Mouse (Mus musculus) stomach, postnatal 0 days (tissue): ENCODE data around the gene Thbs3. TPM values are rescaled to one million over a fixed set of nuclear protein-coding genes. Genes with fewer than 3 reads are reported as not detected.

Source experiments
- ATAC-seq: fragments of 200-750 bp; cut with Nextera tagmentation; 2 replicates; pipeline ENCODE4 v1.8.0; 2017; ENCODE audit not compliant: low FRiP score, low TSS enrichment
- DNase-seq: peaks from one replicate; pipeline ENCODE4 v3.0.0-alpha.2; 2016; ENCODE audit warnings: low spot score
- H3K27ac ChIP-seq: fragments of 300-500 bp; sonication (generic); replicated peaks from 2 replicates; pipeline ENCODE4 v1.5.1; 2014; ENCODE audit warnings: mild to moderate bottlenecking, control low read depth
- H3K27me3 ChIP-seq: fragments of 300-500 bp; sonication (generic); 2 replicates; pipeline ENCODE4 v1.6.1; 2014; ENCODE audit warnings: low read length; ENCODE audit not compliant: control insufficient read depth, insufficient read depth
- H3K36me3 ChIP-seq: fragments of 300-500 bp; sonication (generic); 2 replicates; pipeline ENCODE4 v1.6.1; 2014; ENCODE audit warnings: low read length, mixed read lengths; ENCODE audit not compliant: control insufficient read depth, insufficient read depth
- H3K4me1 ChIP-seq: fragments of 300-500 bp; sonication (generic); replicated peaks from 2 replicates; pipeline ENCODE4 v1.6.1; 2014; ENCODE audit warnings: antibody characterized with exemption; ENCODE audit not compliant: control insufficient read depth, insufficient read depth
- H3K4me2 ChIP-seq: fragments of 300-500 bp; sonication (generic); replicated peaks from 2 replicates; pipeline ENCODE4 v1.6.1; 2014; ENCODE audit warnings: low read depth, mild to moderate bottlenecking, control low read depth, moderate library complexity
- H3K4me3 ChIP-seq: fragments of 300-500 bp; sonication (generic); 2 replicates; pipeline ENCODE4 v1.5.1; 2014; ENCODE audit warnings: low read depth, low read length, control low read depth
- H3K9ac ChIP-seq: fragments of 300-500 bp; sonication (generic); 2 replicates; pipeline ENCODE4 v1.6.1; 2014; ENCODE audit warnings: mild to moderate bottlenecking, low read length, control low read depth, mixed read lengths
- H3K9me3 ChIP-seq: fragments of 300-500 bp; sonication (generic); 2 replicates; pipeline ENCODE4 v1.6.1; 2016; ENCODE audit warnings: low read length; ENCODE audit not compliant: control insufficient read depth
- CTCF ChIP-seq: IDR thresholded peaks from 2 replicates; pipeline ENCODE4 v1.5.1; 2016; ENCODE audit warnings: antibody characterized with exemption, low read depth, mild to moderate bottlenecking, moderate library complexity
- EP300 ChIP-seq: optimal IDR thresholded peaks from 2 replicates; pipeline ENCODE3; 2016; ENCODE audit warnings: antibody characterized with exemption
- WGBS: fragments of 180-500 bp; shearing (Covaris S2); extraction: QIAGEN DNeasy Blood & Tissue Kit; methylation state at CpG from one replicate; pipeline ENCODE4 v1.1.7; 2014; 5-methylcytosine and 5-hydroxymethylcytosine counted together
- polyA plus RNA-seq: library from polyadenylated mRNA; unstranded; fragments of >200 nt; fragmentation: Nextera tagmentation; extraction: Ambion mirVana; gene quantifications from 2 replicates; pipeline ENCODE4 v1.2.1, GENCODE M21; 2015

Thbs3 gene
- polyA plus RNA-seq, 1 experiment from 2014 or later = 25.5 TPM

DNA sequence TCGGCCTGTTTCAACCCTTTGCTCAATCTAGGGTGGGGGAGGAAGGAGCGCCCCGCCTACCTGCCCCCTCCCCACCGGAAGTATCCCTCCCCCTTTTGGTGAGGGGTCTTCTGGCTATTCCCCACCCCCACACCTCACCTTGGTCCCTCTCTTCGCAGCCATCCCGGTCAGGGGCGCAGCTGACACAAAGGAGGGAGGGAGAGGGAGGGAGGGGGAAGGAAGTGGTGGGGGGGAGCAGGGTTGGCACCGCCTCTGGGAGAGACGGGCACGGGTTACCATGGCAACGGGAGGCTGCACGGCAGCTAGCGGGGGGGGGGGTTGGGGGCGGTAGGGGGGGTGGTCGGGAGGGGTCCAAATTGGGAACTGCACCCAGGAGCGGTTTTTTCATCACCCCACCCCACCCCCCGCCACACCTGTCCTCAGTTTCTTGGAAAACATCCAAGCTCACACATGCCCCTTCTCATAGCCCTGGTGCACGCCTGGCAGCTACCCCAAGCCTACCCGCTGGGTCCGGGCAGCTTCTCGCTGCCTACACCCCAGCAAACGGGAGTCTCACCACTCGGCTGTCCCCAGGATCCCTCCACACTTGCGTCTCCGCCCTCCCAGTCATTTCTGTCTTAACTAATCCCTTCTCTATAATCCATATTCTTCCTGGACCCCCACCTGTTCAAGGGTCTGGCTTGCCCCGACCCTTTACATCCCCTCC is 30.2 kb downstream of the Thbs3 start:
- no peak for ATAC-seq
- 2% methylated on average over 14 of the region's 26 CpGs for WGBS
- Histone ChIP-seq H3K4me3 (peak overlapping the region; percentile 58), H3K9me3 (no peaks in the 10 kb centered on the region), H3K36me3 (no peaks in the 10 kb centered on the region), H3K27me3 (no peaks in the 10 kb centered on the region), H3K4me1 (peaks cover 4% of the 10 kb centered on the region; the same call in 1 of the 2 replicates), H3K4me2 (peak overlapping the region; percentile 90), H3K9ac (peak overlapping the region; percentile 41; the same call in 1 of the 2 replicates), H3K27ac (no peak overlapping the region)
- no peak for TF ChIP-seq EP300
- TF ChIP-seq CTCF = no peak
- peak; percentile 51 for DNase-seq

DNA sequence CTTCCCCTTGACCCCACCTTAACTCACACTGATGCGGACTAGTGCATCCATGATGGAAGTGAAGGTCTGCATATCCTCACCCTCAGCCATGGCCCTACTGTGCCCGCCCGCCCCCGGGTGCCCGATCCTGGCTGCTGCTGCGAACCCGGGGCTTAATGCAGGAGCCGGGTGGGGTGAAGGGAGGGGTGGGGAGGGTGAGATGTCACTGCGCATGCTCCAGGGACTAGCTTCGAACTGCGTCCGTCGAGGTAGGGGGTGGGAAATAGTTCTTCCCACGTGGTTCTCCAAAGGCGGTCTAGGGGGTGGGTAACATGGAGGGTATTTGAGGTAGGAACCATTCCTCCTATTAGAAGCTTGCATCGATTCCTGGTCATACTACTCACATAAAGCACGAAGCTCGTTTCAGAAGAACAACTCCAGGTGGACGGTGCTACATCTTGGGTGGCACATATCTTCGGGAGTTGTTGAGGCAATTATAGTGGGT is 30.8 kb downstream of the Thbs3 start, which contains the start of gene Krtcap2:
Gene Krtcap2 (plus strand): TSS at position 279 of the 484 bp plus-strand sequence.
- Histone ChIP-seq H3K36me3 (no peaks in the 10 kb centered on the region), H3K27me3 (no peaks in the 10 kb centered on the region), H3K27ac (peak within 1 kb of the TSS; percentile 67), H3K4me2 (peak within 1 kb of the TSS; percentile 90), H3K4me3 (peak within 1 kb of the TSS; percentile 58), H3K9ac (peak within 1 kb of the TSS; percentile 65), H3K4me1 (peaks cover 4% of the 10 kb centered on the region; the same call in 1 of the 2 replicates), H3K9me3 (no peaks in the 10 kb centered on the region)
- DNase-seq (peak; percentile 52), ATAC-seq (0 out of 2 replicates have a peak, but pooled peaks have one; percentile 4)
- 4% methylated on average over 20 of the region's 20 CpGs for WGBS
- TF ChIP-seq CTCF (no peak), EP300 (no peak)

DNA sequence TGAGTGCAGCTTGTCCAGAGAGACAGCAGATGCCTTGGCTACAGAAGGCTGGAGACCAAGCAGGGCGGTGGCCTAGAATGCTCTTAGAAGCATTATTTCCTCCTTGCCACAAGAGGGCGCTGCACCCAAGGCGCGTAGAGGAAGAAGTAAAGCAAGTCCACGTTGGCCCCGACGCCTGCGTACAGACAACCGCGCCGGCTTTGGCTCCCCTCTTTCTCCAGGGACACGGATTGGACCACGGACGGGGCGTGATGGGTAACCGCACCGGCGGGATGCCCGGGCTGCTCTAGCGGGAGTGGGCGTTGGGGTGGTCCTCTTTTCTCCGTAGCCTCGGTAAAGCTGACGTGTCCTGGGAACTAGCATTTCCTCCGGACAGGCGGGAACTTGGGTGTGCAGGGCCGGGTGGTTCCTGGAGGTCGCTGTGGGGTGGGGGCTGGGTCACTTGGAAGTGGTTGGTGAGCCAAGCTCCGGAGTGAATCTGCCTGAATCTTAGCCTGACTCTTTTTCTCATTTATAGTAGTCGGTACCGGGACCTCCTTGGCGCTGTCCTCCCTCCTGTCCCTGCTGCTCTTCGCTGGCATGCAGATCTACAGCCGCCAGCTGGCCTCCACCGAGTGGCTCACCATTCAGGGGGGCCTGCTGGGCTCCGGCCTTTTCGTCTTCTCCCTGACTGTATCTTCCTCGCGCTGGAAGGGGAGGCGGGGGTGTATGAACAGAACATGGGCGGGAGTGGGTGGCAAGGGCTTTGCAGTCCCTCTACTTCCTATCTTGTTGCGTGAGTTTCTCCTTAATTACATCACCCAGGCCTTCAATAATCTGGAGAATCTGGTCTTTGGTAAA is 31.5 kb downstream of the Thbs3 start, which contains the start of gene Trim46:
Gene Trim46 (minus strand): TSS at position 49 of the 840 bp plus-strand sequence.
- peak; percentile 99 for TF ChIP-seq CTCF
- TF ChIP-seq EP300 = no peak
- WGBS = under 1% methylated on average over 42 of the region's 42 CpGs
- peak; percentile 62 for ATAC-seq
- Histone ChIP-seq H3K4me3 (peak within 1 kb of the TSS; percentile 58), H3K27me3 (no peaks in the 10 kb centered on the region), H3K36me3 (no peaks in the 10 kb centered on the region), H3K27ac (peak within 1 kb of the TSS; percentile 67), H3K4me2 (peak within 1 kb of the TSS; percentile 90), H3K9me3 (no peaks in the 10 kb centered on the region), H3K9ac (peak within 1 kb of the TSS; percentile 65), H3K4me1 (peaks cover 6% of the 10 kb centered on the region)
- peak; percentile 88 for DNase-seq

DNA sequence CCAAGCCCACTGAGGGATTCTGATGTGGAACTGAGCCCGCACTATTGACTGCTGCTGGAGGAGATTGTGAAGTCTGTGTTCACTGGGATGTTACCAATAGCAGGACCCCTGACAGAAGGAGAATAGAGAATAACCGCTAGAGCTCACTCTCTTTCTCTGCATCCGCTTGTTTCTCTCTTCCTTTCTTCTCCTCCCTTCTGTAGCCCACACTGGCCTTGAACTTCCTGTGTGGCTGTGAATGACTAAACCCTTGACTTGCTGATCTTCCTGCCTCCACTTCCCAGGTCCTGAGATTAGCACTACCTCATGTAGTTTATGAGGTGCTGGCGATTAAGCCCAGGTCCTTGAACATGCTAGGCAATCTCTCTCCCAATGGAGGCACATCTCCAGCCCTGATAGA is 32.5 kb downstream of the Thbs3 start:
- no peak for TF ChIP-seq CTCF
- no peak for TF ChIP-seq EP300
- Histone ChIP-seq H3K36me3 (no peaks in the 10 kb centered on the region), H3K4me3 (no peak overlapping the region), H3K27ac (no peak overlapping the region), H3K9ac (no peak overlapping the region), H3K4me2 (peak overlapping the region; percentile 90; the same call in 1 of the 2 replicates), H3K9me3 (no peaks in the 10 kb centered on the region), H3K27me3 (no peaks in the 10 kb centered on the region), H3K4me1 (peaks cover 8% of the 10 kb centered on the region)
- DNase-seq (no peak), ATAC-seq (no peak)
- WGBS = 84% methylated on average over 4 of the region's 4 CpGs

DNA sequence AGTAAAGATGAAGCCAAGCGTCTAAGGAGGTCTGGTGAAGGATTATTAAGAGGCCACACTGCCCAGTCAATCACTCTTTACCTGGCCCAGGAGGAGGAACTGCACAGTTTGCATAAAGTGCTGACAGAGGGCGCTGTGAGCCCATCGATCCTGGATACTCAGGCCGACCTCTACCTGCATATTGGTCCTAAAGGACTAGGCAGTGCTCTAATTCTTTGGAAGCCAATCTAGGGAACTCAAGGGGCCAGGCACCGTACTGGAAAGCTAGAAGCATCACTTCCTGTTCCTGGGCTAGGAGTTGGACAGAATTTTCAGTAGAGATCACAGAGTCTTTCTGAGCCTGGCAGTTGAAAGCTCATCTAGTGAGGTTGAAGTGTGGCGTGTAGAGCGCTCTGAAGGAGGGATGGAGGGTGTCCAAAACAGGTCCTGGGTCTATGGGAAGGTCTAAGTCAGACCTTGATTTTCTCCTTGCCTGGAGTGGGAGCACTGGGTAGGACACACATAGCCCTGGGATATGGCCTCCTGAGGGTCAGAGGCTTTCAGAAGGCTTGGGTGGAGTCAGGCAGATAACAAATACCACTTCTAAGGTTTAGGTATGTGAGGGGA is 35.6 kb downstream of the Thbs3 start:
- H3K4me2 ChIP-seq = no peak overlapping the region
- no peaks in the 10 kb centered on the region for H3K9me3 ChIP-seq
- H3K9ac ChIP-seq = no peak overlapping the region
- peak; percentile 45 for ATAC-seq
- no peaks in the 10 kb centered on the region for H3K36me3 ChIP-seq
- DNase-seq = peak; percentile 80
- no peak overlapping the region for H3K4me3 ChIP-seq
- peak overlapping the region; percentile 63; the same call in 1 of the 2 replicates for H3K27ac ChIP-seq
- no peaks in the 10 kb centered on the region for H3K27me3 ChIP-seq
- H3K4me1 ChIP-seq = peaks cover 5% of the 10 kb centered on the region
- TF ChIP-seq EP300 (no peak), CTCF (peak; percentile 85)
- 20% methylated on average over 7 of the region's 7 CpGs for WGBS
